Mouse (Mus musculus) C2C12 (cell line): ENCODE measurements at regions not wholly inside any gene's neighbourhood (a gene's known extent, or its start where the extent isn't known, plus 50 kb on each side); places are given as distances from the start of the nearest gene placed in this dataset.
"Not testable (repeated sequence)": the region's sequence is repeated elsewhere in the genome, so short reads cannot be mapped to it uniquely, and the experiment has no call there.

Source experiments
- CEBPB ChIP-seq: IDR thresholded peaks from one replicate; pipeline ENCODE4 v1.6.1; 2011; ENCODE audit warnings: low read depth, mild to moderate bottlenecking, control low read depth, moderate library complexity
- CTCF ChIP-seq: IDR thresholded peaks from one replicate; pipeline ENCODE4 v1.5.1; 2011; ENCODE audit not compliant: control insufficient read depth, insufficient read depth, insufficient read length
- MAX ChIP-seq: IDR thresholded peaks from one replicate; pipeline ENCODE4 v1.6.1; 2011; ENCODE audit warnings: mild to moderate bottlenecking, control low read depth
- USF1 ChIP-seq: IDR thresholded peaks from one replicate; pipeline ENCODE4 v1.6.1; 2011; ENCODE audit warnings: low read depth, mild to moderate bottlenecking, control low read depth, moderate library complexity

- not testable (repeated sequence) for TF ChIP-seq USF1, CTCF, CEBPB, MAX
Measured at GRCm38 (mm10) chr2:84069411-84069810, 79.1 kb downstream of the Gm13691 start.
